Mouse (Mus musculus) natural killer cell, adult 2 months (primary cell): ENCODE data around the gene Slc38a3.
A peak's percentile ranks its signal among the peaks of the same experiment; 100 is the strongest.

ENCODE experiments used
- DNase-seq, 2 experiments: peaks; one replicate each; pipeline ENCODE4 v3.0.0; 2022; ENCODE audit warnings: low spot score in 2 of 2

Slc38a3 gene

GRCm38 (mm10) chr9:107635279-107636028 is 33.9 kb downstream of the Slc38a3 start, which contains the start of gene Gnai2:
Gnai2 (minus strand) TSS chr9:107635367.
- peak; percentile 95 to 96 for DNase-seq

- no peak for DNase-seq
Observed at GRCm38 (mm10) chr9:107634406-107635278, 34.7 kb downstream of the Slc38a3 start.

- DNase-seq, result no peak
Observed at GRCm38 (mm10) chr9:107633661-107634405, 35.5 kb downstream of the Slc38a3 start.

- peak; percentile 83 to 86 for DNase-seq
Observed at GRCm38 (mm10) chr9:107633091-107633660, 36.2 kb downstream of the Slc38a3 start.

- DNase-seq, result no peak
Observed at GRCm38 (mm10) chr9:107632478-107632877, 36.9 kb downstream of the Slc38a3 start.

GRCm38 (mm10) chr9:107631861-107632260 is 37.5 kb downstream of the Slc38a3 start:
- no peak for DNase-seq

GRCm38 (mm10) chr9:107631311-107631826 is 38.0 kb downstream of the Slc38a3 start:
- DNase-seq, result no peak

- DNase-seq, result no peak
Observed at GRCm38 (mm10) chr9:107630576-107630975, 38.8 kb downstream of the Slc38a3 start.

- DNase-seq, result no peak
Observed at GRCm38 (mm10) chr9:107629901-107630425, 39.4 kb downstream of the Slc38a3 start.

GRCm38 (mm10) chr9:107629411-107629730 is 40.0 kb downstream of the Slc38a3 start:
- no peak for DNase-seq

GRCm38 (mm10) chr9:107628721-107629410 is 40.5 kb downstream of the Slc38a3 start:
- DNase-seq, result peak in 1 of 2 experiments; percentile 76

GRCm38 (mm10) chr9:107627387-107628255 is 41.7 kb downstream of the Slc38a3 start:
- DNase-seq, result no peak

- DNase-seq, result peak; percentile 76 to 86
Observed at GRCm38 (mm10) chr9:107626844-107627277, 42.5 kb downstream of the Slc38a3 start.

GRCm38 (mm10) chr9:107626158-107626843 is 43.0 kb downstream of the Slc38a3 start:
- DNase-seq, result no peak

- no peak for DNase-seq
Observed at GRCm38 (mm10) chr9:107625351-107626128, 43.8 kb downstream of the Slc38a3 start.

- no peak for DNase-seq
Observed at GRCm38 (mm10) chr9:107624951-107625350, 44.4 kb downstream of the Slc38a3 start.

- DNase-seq, result peak; percentile 51 to 52
Observed at GRCm38 (mm10) chr9:107624539-107624938, 44.8 kb downstream of the Slc38a3 start.

- no peak for DNase-seq
Observed at GRCm38 (mm10) chr9:107620954-107621353, 48.4 kb downstream of the Slc38a3 start.
